Mouse (Mus musculus) bone marrow, adult 2 months (tissue): Measurements from ENCODE around the gene Adam1b.

Experiments used
- CTCF ChIP-seq: fragments of 200-500 bp; IDR thresholded peaks from 2 replicates; pipeline ENCODE4 v1.5.1; 2011; ENCODE audit warnings: low read length, control low read depth; ENCODE audit not compliant: control insufficient read depth, insufficient read depth
- POLR2A ChIP-seq: fragments of 200-500 bp; IDR thresholded peaks from 2 replicates; pipeline ENCODE4 v1.6.1; 2011; ENCODE audit warnings: low read depth, mild to moderate bottlenecking, control low read depth, low read length, borderline replicate concordance; ENCODE audit not compliant: control insufficient read depth

- no peak for TF ChIP-seq POLR2A
- no peak for TF ChIP-seq CTCF
These were observed 33.7 kb downstream of the Adam1b start for GRCm38 (mm10) chr5:121469566-121469965.
